Comparison of ENCODE assay signal across 8 mouse cellular contexts in genomic region chr3:53033448-53033847, GRCm38 (mm10). TPM values are rescaled to one million over a fixed set of nuclear protein-coding genes. Genes with fewer than 3 reads are reported as not detected.
DNase-seq lines count a peak whose midpoint lies in the region; ATAC-seq and TF ChIP-seq lines count a peak whose summit lies in the region.

No protein-coding gene starts in this region.

- ATAC-seq in cerebellum, adult (ENCODE audit: insufficient number of reproducible peaks, low FRiP score, low TSS enrichment), result 0 out of 2 replicates have a peak, but pooled peaks have one; percentile 52

- H3K4me3 ChIP-seq in cortical plate, adult 2 months (ENCODE audit: insufficient read depth, low read length), result no peak overlapping the region

- no peak for TF ChIP-seq POLR2A in cortical plate, adult 2 months (IDR thresholded peaks at IDR 0.05; ENCODE audit: extremely low read depth, insufficient read depth, low read length)

- no peaks in the 10 kb centered on the region for H3K4me1 ChIP-seq in cortical plate, adult 2 months (ENCODE audit: control insufficient read depth, insufficient read depth, low read length)

- DNase-seq in cerebellum, adult 11 months, result no peak
- DNase-seq in layer of hippocampus, postnatal 10 days (ENCODE audit: low spot score in 2 of 2), result peak; percentile 18 to 32
- DNase-seq in layer of hippocampus, postnatal 36 days, result no peak
- DNase-seq in lung, postnatal 36 days, result peak; percentile 50
- DNase-seq in B cell, adult 2 months, result no peak
- no peak for DNase-seq in right cerebral cortex, adult 2 months (ENCODE audit: low spot score in 2 of 2)

- no peak overlapping the region for H3K27ac ChIP-seq in cortical plate, adult 2 months (ENCODE audit: insufficient read depth, low read length)

- TF ChIP-seq CTCF in cortical plate, adult 2 months (IDR thresholded peaks at IDR 0.05; ENCODE audit: extremely low read depth, insufficient read depth, low read length), result peak; percentile 54

RNA-seq across cellular contexts. Expression of gene Lhfp, which starts 7.9 kb away (rescaled TPM):
- 10 to 100 TPM; 21.4 to 23.8 TPM for total RNA-seq in layer of hippocampus, postnatal 10 days (2021)
- 10 to 100 TPM; 18.1 to 19.9 TPM for total RNA-seq in layer of hippocampus, postnatal 36 days (2021)
- 33.6 and 35.1 TPM in 2 replicates for polyA plus RNA-seq in cortical plate, adult 2 months (2012; rRNA removed)

RNA-seq across cellular contexts. Expression of gene Cog6, which starts 16.4 kb away (rescaled TPM):
- 10 to 100 TPM; 31.2 to 31.4 TPM for total RNA-seq in layer of hippocampus, postnatal 10 days (2021)
- 10 to 100 TPM; 41.3 to 44.7 TPM for total RNA-seq in layer of hippocampus, postnatal 36 days (2021)
- 38.8 and 41.0 TPM in 2 replicates for polyA plus RNA-seq in cortical plate, adult 2 months (2012; rRNA removed)

Comparison
In these comparisons a context has a peak if more than half of its experiments do, and no peak if none do; other contexts are left out.
1. DNase-seq: peak in layer of hippocampus, postnatal 10 days (2 of 2) and lung, postnatal 36 days (single experiment); none in cerebellum, adult 11 months (single experiment), layer of hippocampus, postnatal 36 days (0 of 2), B cell, adult 2 months (0 of 2) and right cerebral cortex, adult 2 months (0 of 2).